Mouse (Mus musculus) central nervous system, embryonic 11.5 days (tissue): ENCODE data around the gene Sox1. TPM values are rescaled to one million over a fixed set of nuclear protein-coding genes. Genes with fewer than 3 reads are reported as not detected.

Source experiments
- polyA plus RNA-seq: library from polyadenylated mRNA; depleted of rRNA; stranded (reverse); fragments of >200 nt; gene quantifications from 2 replicates; pipeline ENCODE4 v1.2.3, GENCODE M21; 2012; rRNA removed

The Sox1 gene
- 13.1 and 28.7 TPM in 2 replicates for polyA plus RNA-seq

GRCm38 (mm10) chr8:12395071-12396031 lies at the start of gene Sox1:
Gene Sox1 (plus strand): TSS chr8:12395295.

Other genes starting within 250 kb of the Sox1 start
- 0.05 and 0.12 TPM in 2 replicates for gene A230072I06Rik, start 116.5 kb upstream of the Sox1 start, polyA plus RNA-seq
- gene Spaca7, start 177.7 kb downstream of the Sox1 start, polyA plus RNA-seq = not detected in 2 replicates